In the genomic region with DNA sequence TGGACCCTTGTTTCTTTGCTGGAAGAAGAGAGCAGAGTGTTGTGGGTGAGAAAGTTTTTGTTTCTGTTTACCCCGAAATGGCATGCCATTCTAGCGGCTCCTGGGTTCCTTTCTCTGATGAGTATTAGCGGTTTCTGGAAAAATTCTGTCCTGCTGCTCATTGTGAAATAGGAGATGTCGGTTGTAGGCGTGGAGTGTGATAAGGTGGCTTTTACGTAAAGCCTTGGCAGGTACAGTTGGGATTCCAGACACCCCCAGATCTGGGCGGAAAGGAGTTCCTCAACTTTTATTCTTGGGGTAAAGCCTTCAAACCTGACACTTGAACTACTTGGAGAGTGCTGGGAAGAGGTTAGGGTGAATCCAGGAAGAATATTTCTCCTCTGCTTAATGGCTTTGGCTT, we compare ENCODE assay signal across 8 mouse cellular contexts. TPM values are rescaled to one million over a fixed set of nuclear protein-coding genes. Genes with fewer than 3 reads are reported as not detected.
DNase-seq lines count a peak whose midpoint lies in the region; ATAC-seq and TF ChIP-seq lines count a peak whose summit lies in the region.

No protein-coding gene starts in this region.

- 0 out of 2 replicates have a peak, but pooled peaks cover 7% of the 10 kb centered on the region for H3K27me3 ChIP-seq in embryonic facial prominence, embryonic 15.5 days
- H3K27me3 ChIP-seq in limb, embryonic 11.5 days (ENCODE audit: control insufficient read depth, insufficient read depth, low read length) = no peaks in the 10 kb centered on the region
- H3K27me3 ChIP-seq in neural tube, embryonic 14.5 days (ENCODE audit: control insufficient read depth, insufficient read depth, low read length) = peaks cover 5% of the 10 kb centered on the region

- peaks cover 19% of the 10 kb centered on the region; the same call in 1 of the 2 replicates for H3K4me1 ChIP-seq in embryonic facial prominence, embryonic 15.5 days
- H3K4me1 ChIP-seq in limb, embryonic 11.5 days (ENCODE audit: control insufficient read depth, insufficient read depth, low read length) = 0 out of 2 replicates have a peak, but pooled peaks cover 3% of the 10 kb centered on the region
- 0 out of 2 replicates have a peak, but pooled peaks cover 4% of the 10 kb centered on the region for H3K4me1 ChIP-seq in neural tube, embryonic 14.5 days (ENCODE audit: control insufficient read depth, insufficient read depth, low read length)

- peak overlapping the region; percentile 44; the same call in 1 of the 2 replicates for H3K27ac ChIP-seq in left cerebral cortex, adult 2 months
- H3K27ac ChIP-seq in embryonic facial prominence, embryonic 15.5 days (replicated peaks) = no peak overlapping the region
- H3K27ac ChIP-seq in limb, embryonic 11.5 days (replicated peaks; ENCODE audit: low read depth, low read length) = no peak overlapping the region
- no peak overlapping the region for H3K27ac ChIP-seq in neural tube, embryonic 14.5 days (ENCODE audit: low read depth, low read length)

- 8% methylated on average over 7 of the region's 7 CpGs for WGBS in embryonic facial prominence, embryonic 15.5 days
- WGBS in limb, embryonic 11.5 days = 7% methylated on average over 7 of the region's 7 CpGs
- WGBS in neural tube, embryonic 14.5 days = 12% methylated on average over 7 of the region's 7 CpGs

- H3K4me3 ChIP-seq in left cerebral cortex, adult 2 months = peak overlapping the region; percentile 69
- peak overlapping the region; percentile 63 for H3K4me3 ChIP-seq in embryonic facial prominence, embryonic 15.5 days (replicated peaks)
- H3K4me3 ChIP-seq in limb, embryonic 11.5 days (ENCODE audit: low read depth, low read length) = peak overlapping the region; percentile 58
- H3K4me3 ChIP-seq in neural tube, embryonic 14.5 days (ENCODE audit: low read depth, low read length) = peak overlapping the region; percentile 54

- no peak for TF ChIP-seq CTCF in left cerebral cortex, adult 2 months (IDR thresholded peaks at IDR 0.05)

- peak overlapping the region; percentile 97 for H3K4me2 ChIP-seq in embryonic facial prominence, embryonic 15.5 days (replicated peaks)
- H3K4me2 ChIP-seq in limb, embryonic 11.5 days (ENCODE audit: low read depth, severe bottlenecking) = peak overlapping the region; percentile 92
- peak overlapping the region; percentile 72 for H3K4me2 ChIP-seq in neural tube, embryonic 14.5 days (ENCODE audit: low read depth, low read length)

- intact Hi-C loops in left cerebral cortex, adult 2 months (cut with DNase I) = no loop called here
- intact Hi-C loops in left cerebral cortex, postnatal 14 days (cut with DNase I) = loop anchor here (2.0 kb wide), 1 partner anchor 72 kb away; no protein-coding TSS in a partner anchor

- no peaks in the 10 kb centered on the region for H3K36me3 ChIP-seq in embryonic facial prominence, embryonic 15.5 days
- H3K36me3 ChIP-seq in limb, embryonic 11.5 days (ENCODE audit: control insufficient read depth, insufficient read depth, low read length) = no peaks in the 10 kb centered on the region
- no peaks in the 10 kb centered on the region for H3K36me3 ChIP-seq in neural tube, embryonic 14.5 days (ENCODE audit: control insufficient read depth, insufficient read depth, low read length)

- no peak for ATAC-seq in embryonic facial prominence, embryonic 15.5 days (ENCODE audit: insufficient number of reproducible peaks, low FRiP score, low TSS enrichment, low read depth)
- no peak for ATAC-seq in limb, embryonic 11.5 days (ENCODE audit: insufficient number of reproducible peaks, low FRiP score, low TSS enrichment, low read depth)
- no peak for ATAC-seq in neural tube, embryonic 14.5 days (ENCODE audit: low read depth)

- no peak overlapping the region for H3K9ac ChIP-seq in embryonic facial prominence, embryonic 15.5 days
- peak overlapping the region; percentile 77 for H3K9ac ChIP-seq in limb, embryonic 11.5 days (ENCODE audit: low read length)
- peak overlapping the region; percentile 67 for H3K9ac ChIP-seq in neural tube, embryonic 14.5 days (replicated peaks; ENCODE audit: low read depth, low read length)

- no peaks in the 10 kb centered on the region for H3K9me3 ChIP-seq in embryonic facial prominence, embryonic 15.5 days (replicated peaks)
- H3K9me3 ChIP-seq in limb, embryonic 11.5 days (ENCODE audit: control insufficient read depth, low read length) = no peaks in the 10 kb centered on the region
- no peaks in the 10 kb centered on the region for H3K9me3 ChIP-seq in neural tube, embryonic 14.5 days (ENCODE audit: control insufficient read depth, low read length)

- no peak for DNase-seq in left cerebral cortex, adult 2 months (ENCODE audit: extremely low spot score in 1 of 2, low spot score in 2 of 2)
- DNase-seq in left cerebral cortex, postnatal 14 days (ENCODE audit: low spot score in 2 of 2) = no peak
- no peak for DNase-seq in limb, embryonic 11.5 days (ENCODE audit: low spot score)
- no peak for DNase-seq in cerebellum, adult 11 months
- DNase-seq in thymus, postnatal 25 days = no peak
- no peak for DNase-seq in MN1 (ENCODE audit: low spot score)

RNA-seq across cellular contexts. Expression of a gene that starts 2.3 kb away (rescaled TPM):
- total RNA-seq in left cerebral cortex, adult 2 months (2021) = 10 to 100 TPM; 45.0 to 51.9 TPM
- 10 to 100 TPM; 39.4 to 41.3 TPM for total RNA-seq in left cerebral cortex, postnatal 14 days (2021)
- polyA plus RNA-seq in embryonic facial prominence, embryonic 15.5 days (2015; fragmentation: Nextera tagmentation; extraction: Ambion mirVana) = 1.4 and 1.6 TPM in 2 replicates
- 1.8 and 2.7 TPM in 2 replicates for polyA plus RNA-seq in limb, embryonic 11.5 days (2014; fragmentation: Nextera tagmentation; extraction: Ambion mirVana)
- polyA plus RNA-seq in neural tube, embryonic 14.5 days (2014; fragmentation: Nextera tagmentation; extraction: Ambion mirVana) = 5.6 and 12.7 TPM in 2 replicates
